Mouse (Mus musculus): Measurements from ENCODE around the gene Nim1k. TPM values are rescaled to one million over a fixed set of nuclear protein-coding genes. Genes with fewer than 3 reads are reported as not detected.

Nim1k gene
- polyA plus RNA-seq, 1 experiment = 0.11 TPM

- Histone ChIP-seq H3K36me3 (ENCODE audit: control insufficient read depth, insufficient read depth) (no peaks in the 10 kb centered on the region), H3K4me3 (ENCODE audit: insufficient read depth, poor library complexity, severe bottlenecking) (no peak overlapping the region), H3K79me2 (ENCODE audit: control insufficient read depth, insufficient read depth) (no peaks in the 10 kb centered on the region), H3K79me3 (ENCODE audit: low read depth) (no peaks in the 10 kb centered on the region), H3ac (ENCODE audit: control insufficient read depth, insufficient read length, low read depth) (no peak overlapping the region), H3K27me3 (ENCODE audit: control insufficient read depth, insufficient read depth, insufficient read length) (no peaks in the 10 kb centered on the region)
- TF ChIP-seq FOSL1 (IDR thresholded peaks at IDR 0.05; ENCODE audit: insufficient read depth, low read length, poor library complexity, severe bottlenecking) (no peak), CTCF (IDR thresholded peaks at IDR 0.05; ENCODE audit: control insufficient read depth, insufficient read depth, insufficient read length) (no peak), USF1 (IDR thresholded peaks at IDR 0.05; ENCODE audit: low read depth) (no peak), CEBPB (IDR thresholded peaks at IDR 0.05; ENCODE audit: low read depth) (no peak), MYOG (IDR thresholded peaks at IDR 0.05; ENCODE audit: control insufficient read depth, extremely low read depth, insufficient read length) (no peak), MAX (IDR thresholded peaks at IDR 0.05) (no peak)
Measured at GRCm38 (mm10) chr13:119742711-119743415, 12.8 kb downstream of the Nim1k start.

DNA sequence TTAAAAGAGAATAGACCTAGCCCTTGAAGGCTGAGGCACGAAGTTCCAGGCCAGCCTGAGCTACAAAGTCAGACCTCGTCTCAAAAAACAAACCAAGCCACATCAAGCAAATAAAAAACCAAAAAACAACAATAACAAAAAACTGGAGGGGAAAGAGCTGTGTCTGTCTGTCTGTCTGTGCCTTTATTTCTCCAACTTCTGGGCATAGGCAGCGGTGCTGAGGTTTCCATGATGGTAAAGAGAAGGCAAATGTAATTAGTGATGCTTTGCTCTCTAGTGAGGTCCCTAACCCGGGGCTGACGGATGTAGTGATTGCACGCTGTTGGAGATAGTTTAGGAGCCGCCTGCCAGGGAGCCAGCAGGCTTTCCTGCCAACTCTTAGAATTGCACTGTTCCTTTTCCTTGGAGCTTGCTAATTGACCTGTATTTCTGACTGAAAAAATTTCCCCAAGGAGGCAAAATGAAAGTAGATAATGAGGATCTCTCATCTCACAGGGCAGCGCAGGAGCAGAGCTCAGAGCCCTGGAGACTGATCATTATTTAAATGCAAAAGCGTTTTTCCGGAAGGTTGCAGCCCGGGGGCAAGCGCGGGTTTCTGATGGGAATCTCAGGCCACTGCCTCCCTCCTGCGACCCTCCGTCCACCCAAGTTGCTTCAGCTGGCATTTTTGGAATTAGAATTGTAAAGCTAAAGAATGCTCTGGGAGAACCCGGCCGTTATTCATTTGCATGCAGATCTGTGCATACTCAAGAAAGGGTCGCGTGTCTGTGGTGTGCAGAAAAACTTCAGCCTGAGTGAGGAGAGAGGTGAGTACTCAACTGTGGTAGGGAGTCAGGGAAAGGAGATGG, 14.1 kb downstream of the Nim1k start:
- Histone ChIP-seq H3K4me3 (ENCODE audit: insufficient read depth, poor library complexity, severe bottlenecking) (no peak overlapping the region), H3ac (ENCODE audit: control insufficient read depth, insufficient read length, low read depth) (no peak overlapping the region), H3K79me2 (ENCODE audit: control insufficient read depth, insufficient read depth) (no peaks in the 10 kb centered on the region), H3K79me3 (ENCODE audit: low read depth) (no peaks in the 10 kb centered on the region), H3K36me3 (ENCODE audit: control insufficient read depth, insufficient read depth) (no peaks in the 10 kb centered on the region), H3K27me3 (ENCODE audit: control insufficient read depth, insufficient read depth, insufficient read length) (no peaks in the 10 kb centered on the region)
- TF ChIP-seq USF1 (IDR thresholded peaks at IDR 0.05; ENCODE audit: low read depth) (no peak), FOSL1 (IDR thresholded peaks at IDR 0.05; ENCODE audit: insufficient read depth, low read length, poor library complexity, severe bottlenecking) (no peak), MYOG (IDR thresholded peaks at IDR 0.05; ENCODE audit: control insufficient read depth, extremely low read depth, insufficient read length) (no peak), MAX (IDR thresholded peaks at IDR 0.05) (no peak), CEBPB (IDR thresholded peaks at IDR 0.05; ENCODE audit: low read depth) (no peak), CTCF (IDR thresholded peaks at IDR 0.05; ENCODE audit: control insufficient read depth, insufficient read depth, insufficient read length) (no peak), MYOD1 (IDR thresholded peaks at IDR 0.05; ENCODE audit: control insufficient read depth, insufficient read length, low read depth) (no peak)

DNA sequence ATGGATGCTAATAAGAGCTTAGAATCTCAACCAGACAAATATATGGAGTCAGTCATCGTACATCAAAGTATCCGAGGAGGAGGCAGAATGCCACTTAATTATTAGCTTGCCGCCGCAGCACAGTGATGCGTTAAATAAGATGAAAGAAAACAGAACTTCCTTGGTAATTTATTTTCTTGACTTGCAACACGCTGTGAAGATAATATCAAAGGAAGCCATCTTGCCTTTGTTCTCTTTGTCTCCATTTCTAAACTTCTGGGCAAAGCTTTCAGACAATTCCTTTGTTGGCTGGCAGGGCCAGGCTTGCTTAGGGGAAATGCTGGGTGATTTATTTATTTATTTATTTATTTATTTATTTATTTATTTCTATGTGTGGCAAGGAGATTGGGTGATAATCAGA, 24.2 kb downstream of the Nim1k start:
- Histone ChIP-seq H3ac (ENCODE audit: control insufficient read depth, insufficient read length, low read depth) (no peak overlapping the region), H3K27me3 (ENCODE audit: control insufficient read depth, insufficient read depth, insufficient read length) (no peaks in the 10 kb centered on the region), H3K4me3 (ENCODE audit: insufficient read depth, poor library complexity, severe bottlenecking) (no peak overlapping the region), H3K36me3 (ENCODE audit: control insufficient read depth, insufficient read depth) (no peaks in the 10 kb centered on the region), H3K79me3 (ENCODE audit: low read depth) (no peaks in the 10 kb centered on the region), H3K79me2 (ENCODE audit: control insufficient read depth, insufficient read depth) (no peaks in the 10 kb centered on the region)
- TF ChIP-seq FOSL1 (IDR thresholded peaks at IDR 0.05; ENCODE audit: insufficient read depth, low read length, poor library complexity, severe bottlenecking) = no peak
- TF ChIP-seq CEBPB (IDR thresholded peaks at IDR 0.05; ENCODE audit: low read depth) = no peak
- TF ChIP-seq CTCF (IDR thresholded peaks at IDR 0.05; ENCODE audit: control insufficient read depth, insufficient read depth, insufficient read length) = no peak
- no peak for TF ChIP-seq MYOD1 (IDR thresholded peaks at IDR 0.05; ENCODE audit: control insufficient read depth, insufficient read length, low read depth)
- TF ChIP-seq MYOG (IDR thresholded peaks at IDR 0.05; ENCODE audit: control insufficient read depth, extremely low read depth, insufficient read length) = no peak
- no peak for TF ChIP-seq USF1 (IDR thresholded peaks at IDR 0.05; ENCODE audit: low read depth)
- no peak for TF ChIP-seq MAX (IDR thresholded peaks at IDR 0.05)

- TF ChIP-seq MAX (IDR thresholded peaks at IDR 0.05) (no peak), CTCF (IDR thresholded peaks at IDR 0.05; ENCODE audit: control insufficient read depth, insufficient read depth, insufficient read length) (no peak), MYOG (IDR thresholded peaks at IDR 0.05; ENCODE audit: control insufficient read depth, extremely low read depth, insufficient read length) (no peak), USF1 (IDR thresholded peaks at IDR 0.05; ENCODE audit: low read depth) (no peak), FOSL1 (IDR thresholded peaks at IDR 0.05; ENCODE audit: insufficient read depth, low read length, poor library complexity, severe bottlenecking) (no peak), MYOD1 (IDR thresholded peaks at IDR 0.05; ENCODE audit: control insufficient read depth, insufficient read length, low read depth) (no peak), CEBPB (IDR thresholded peaks at IDR 0.05; ENCODE audit: low read depth) (no peak)
- H3ac ChIP-seq (ENCODE audit: control insufficient read depth, insufficient read length, low read depth) = no peak overlapping the region
- H3K27me3 ChIP-seq (ENCODE audit: control insufficient read depth, insufficient read depth, insufficient read length) = no peaks in the 10 kb centered on the region
- H3K79me2 ChIP-seq (ENCODE audit: control insufficient read depth, insufficient read depth) = no peaks in the 10 kb centered on the region
- H3K36me3 ChIP-seq (ENCODE audit: control insufficient read depth, insufficient read depth) = no peaks in the 10 kb centered on the region
- no peak overlapping the region for H3K4me3 ChIP-seq (ENCODE audit: insufficient read depth, poor library complexity, severe bottlenecking)
- H3K79me3 ChIP-seq (ENCODE audit: low read depth) = no peaks in the 10 kb centered on the region
Measured at GRCm38 (mm10) chr13:119729406-119729805, 26.3 kb downstream of the Nim1k start.

DNA sequence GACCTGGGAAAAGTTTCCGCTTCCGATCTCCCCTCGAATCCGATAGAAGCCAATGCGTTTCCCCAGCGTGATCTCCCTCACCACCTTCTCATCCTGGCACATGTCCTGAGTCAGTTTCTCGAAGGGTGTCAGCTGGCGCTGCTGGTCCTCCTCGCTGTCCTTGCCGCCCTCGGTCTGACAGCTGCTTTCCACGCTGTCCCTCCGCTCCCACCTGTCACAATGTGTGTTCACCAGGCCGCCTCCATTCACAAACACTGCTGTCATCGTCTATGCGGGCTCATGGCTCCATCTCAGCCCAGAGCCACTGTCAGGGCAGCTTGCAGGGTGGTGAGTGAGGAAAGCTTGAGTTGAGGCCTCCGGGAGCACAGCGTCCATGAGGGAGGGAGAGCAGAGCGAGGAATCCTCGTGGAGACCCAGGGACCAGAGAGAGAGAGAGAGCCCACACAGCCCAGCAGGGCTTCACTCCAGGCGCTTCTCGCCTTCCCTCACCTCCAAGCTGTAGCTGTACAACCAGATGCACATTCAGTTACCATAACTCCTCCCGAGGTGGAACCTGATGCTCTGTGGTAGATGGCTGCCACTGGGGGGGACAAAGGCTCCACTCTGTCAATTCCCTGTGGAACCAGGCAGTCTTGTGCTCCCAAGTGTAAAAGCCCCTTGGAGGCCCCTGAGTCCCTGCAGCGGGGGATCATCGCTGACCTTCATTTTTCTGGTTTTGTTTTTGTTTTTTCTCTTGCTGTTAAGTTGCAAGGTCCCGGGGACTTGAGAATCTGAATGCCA, 27.9 kb downstream of the Nim1k start:
- no peaks in the 10 kb centered on the region for H3K27me3 ChIP-seq (ENCODE audit: control insufficient read depth, insufficient read depth, insufficient read length)
- H3K79me3 ChIP-seq (ENCODE audit: low read depth) = no peaks in the 10 kb centered on the region
- no peak overlapping the region for H3K4me3 ChIP-seq (ENCODE audit: insufficient read depth, poor library complexity, severe bottlenecking)
- no peaks in the 10 kb centered on the region for H3K79me2 ChIP-seq (ENCODE audit: control insufficient read depth, insufficient read depth)
- no peak overlapping the region for H3ac ChIP-seq (ENCODE audit: control insufficient read depth, insufficient read length, low read depth)
- H3K36me3 ChIP-seq (ENCODE audit: control insufficient read depth, insufficient read depth) = no peaks in the 10 kb centered on the region
- TF ChIP-seq MYOD1 (IDR thresholded peaks at IDR 0.05; ENCODE audit: control insufficient read depth, insufficient read length, low read depth) (no peak), CEBPB (IDR thresholded peaks at IDR 0.05; ENCODE audit: low read depth) (no peak), USF1 (IDR thresholded peaks at IDR 0.05; ENCODE audit: low read depth) (no peak), CTCF (IDR thresholded peaks at IDR 0.05; ENCODE audit: control insufficient read depth, insufficient read depth, insufficient read length) (no peak), FOSL1 (IDR thresholded peaks at IDR 0.05; ENCODE audit: insufficient read depth, low read length, poor library complexity, severe bottlenecking) (no peak), MYOG (IDR thresholded peaks at IDR 0.05; ENCODE audit: control insufficient read depth, extremely low read depth, insufficient read length) (no peak), MAX (IDR thresholded peaks at IDR 0.05) (no peak)
